Mouse (Mus musculus) intestine, embryonic 14.5 days (tissue): ENCODE data around the gene Col16a1. TPM values are rescaled to one million over a fixed set of nuclear protein-coding genes. Genes with fewer than 3 reads are reported as not detected.
A peak's percentile ranks its signal among the peaks of the same experiment; 100 is the strongest.

Experiments used
- ATAC-seq: fragments of 200-750 bp; cut with Nextera tagmentation; replicated peaks from 2 replicates; pipeline ENCODE4 v1.8.0; 2017; ENCODE audit warnings: low read depth, moderate number of reproducible peaks, moderate TSS enrichment, moderate library complexity; ENCODE audit not compliant: low FRiP score, low TSS enrichment
- DNase-seq: peaks from one replicate; pipeline ENCODE4 v3.0.0-alpha.2; 2018; ENCODE audit warnings: low spot score
- H3K27ac ChIP-seq: fragments of 300-500 bp; sonication (generic); 2 replicates; pipeline ENCODE4 v1.5.1; 2014; ENCODE audit warnings: low read depth, mild to moderate bottlenecking, control low read depth
- H3K27me3 ChIP-seq: fragments of 300-500 bp; sonication (generic); replicated peaks from 2 replicates; pipeline ENCODE4 v1.6.1; 2014; ENCODE audit warnings: low read length, control low read depth; ENCODE audit not compliant: control insufficient read depth, insufficient read depth
- H3K36me3 ChIP-seq: fragments of 300-500 bp; sonication (generic); 2 replicates; pipeline ENCODE4 v1.6.1; 2014; ENCODE audit warnings: low read length, control low read depth; ENCODE audit not compliant: control insufficient read depth, insufficient read depth
- H3K4me1 ChIP-seq: fragments of 300-500 bp; sonication (generic); replicated peaks from 2 replicates; pipeline ENCODE4 v1.6.1; 2014; ENCODE audit warnings: low read length, control low read depth, mixed read lengths; ENCODE audit not compliant: control insufficient read depth, insufficient read depth
- H3K4me2 ChIP-seq: fragments of 300-500 bp; sonication (generic); 2 replicates; pipeline ENCODE4 v1.6.1; 2014; ENCODE audit warnings: low read length
- H3K4me3 ChIP-seq: fragments of 300-500 bp; sonication (generic); 2 replicates; pipeline ENCODE4 v1.5.1; 2014; ENCODE audit warnings: low read depth, low read length, control low read depth, mixed read lengths
- H3K9ac ChIP-seq: fragments of 300-500 bp; sonication (generic); 2 replicates; pipeline ENCODE4 v1.6.1; 2014; ENCODE audit warnings: mild to moderate bottlenecking, low read length
- H3K9me3 ChIP-seq: fragments of 300-500 bp; sonication (generic); 2 replicates; pipeline ENCODE4 v1.6.1; 2016; ENCODE audit warnings: low read length, control low read depth; ENCODE audit not compliant: control insufficient read depth
- WGBS: fragments of 180-500 bp; shearing (Covaris S2); extraction: QIAGEN DNeasy Blood & Tissue Kit; methylation state at CpG from one replicate; pipeline ENCODE4 v1.1.7; 2014; 5-methylcytosine and 5-hydroxymethylcytosine counted together
- polyA plus RNA-seq: library from polyadenylated mRNA; unstranded; fragments of >200 nt; fragmentation: Nextera tagmentation; extraction: Ambion mirVana; gene quantifications from 2 replicates; pipeline ENCODE4 v1.2.1, GENCODE M21; 2014

Col16a1 gene
- polyA plus RNA-seq, 1 experiment from 2014 or later = 56.9 TPM

DNA sequence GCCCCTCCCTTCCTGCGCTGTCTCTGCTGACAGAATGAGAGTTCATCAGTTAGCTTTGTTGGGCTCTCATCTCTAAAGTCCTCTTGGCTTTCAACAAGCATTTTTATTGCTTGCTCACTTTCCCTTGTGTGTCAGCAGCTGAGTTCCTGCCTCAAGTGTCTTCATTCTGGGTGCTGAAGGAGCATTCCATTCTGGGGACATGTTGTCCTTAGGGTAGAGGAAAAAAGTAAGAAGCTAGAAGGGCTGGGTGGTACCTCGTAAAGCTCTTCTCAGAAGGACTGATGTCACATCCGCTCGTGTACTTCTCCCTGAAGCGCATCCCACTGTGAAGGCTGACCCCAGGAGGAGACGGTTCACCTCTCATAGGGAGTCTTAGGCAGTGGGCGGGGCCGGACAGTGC lies 73.9 kb downstream of the Col16a1 start:
- DNase-seq = no peak
- H3K27ac ChIP-seq = no peak overlapping the region
- no peaks in the 10 kb centered on the region for H3K9me3 ChIP-seq
- H3K27me3 ChIP-seq = no peaks in the 10 kb centered on the region
- H3K4me1 ChIP-seq = no peaks in the 10 kb centered on the region
- H3K4me2 ChIP-seq = no peak overlapping the region
- H3K9ac ChIP-seq = no peak overlapping the region
- ATAC-seq = no peak
- WGBS = 78% methylated on average over 8 of the region's 8 CpGs
- H3K4me3 ChIP-seq = no peak overlapping the region
- peaks cover 55% of the 10 kb centered on the region for H3K36me3 ChIP-seq

GRCm38 (mm10) chr4:130123020-130123419 lies 75.4 kb downstream of the Col16a1 start:
- Histone ChIP-seq H3K9ac (no peak overlapping the region), H3K27ac (no peak overlapping the region), H3K27me3 (no peaks in the 10 kb centered on the region), H3K4me1 (no peaks in the 10 kb centered on the region), H3K9me3 (no peaks in the 10 kb centered on the region), H3K4me2 (no peak overlapping the region), H3K4me3 (no peak overlapping the region), H3K36me3 (peaks cover 70% of the 10 kb centered on the region)
- DNase-seq (no peak), ATAC-seq (no peak)
- WGBS = 84% methylated on average over 5 of the region's 5 CpGs

- Histone ChIP-seq H3K27me3 (no peaks in the 10 kb centered on the region), H3K9me3 (no peaks in the 10 kb centered on the region), H3K27ac (no peak overlapping the region), H3K9ac (no peak overlapping the region), H3K4me3 (no peak overlapping the region), H3K4me2 (no peak overlapping the region), H3K4me1 (no peaks in the 10 kb centered on the region), H3K36me3 (peaks cover 70% of the 10 kb centered on the region)
- WGBS = 88% methylated on average over 4 of the region's 4 CpGs
- ATAC-seq (no peak), DNase-seq (no peak)
Measured at GRCm38 (mm10) chr4:130124110-130124509, 76.5 kb downstream of the Col16a1 start.

DNA sequence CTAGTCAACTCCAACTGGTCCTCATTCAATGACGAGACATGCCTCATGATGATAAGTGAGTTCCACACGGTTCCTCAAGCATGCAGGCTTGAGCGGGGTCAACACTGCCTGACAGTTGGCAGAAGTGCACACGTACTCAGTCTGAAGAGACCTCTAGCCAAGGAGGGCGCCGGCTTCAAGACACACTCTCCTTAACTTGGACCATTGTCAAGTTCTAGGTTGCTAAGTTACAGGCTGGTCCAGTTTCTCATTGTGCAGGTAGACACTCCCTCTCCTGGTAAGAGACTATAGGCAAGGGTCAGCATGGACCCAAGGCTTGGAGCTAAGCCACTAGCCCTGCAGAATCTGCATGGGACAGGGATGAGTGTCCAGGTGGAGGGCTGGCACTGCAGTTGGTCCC lies 77.5 kb downstream of the Col16a1 start:
- DNase-seq = no peak
- Histone ChIP-seq H3K4me2 (no peak overlapping the region), H3K9me3 (no peaks in the 10 kb centered on the region), H3K9ac (no peak overlapping the region), H3K4me1 (no peaks in the 10 kb centered on the region), H3K36me3 (peaks cover 70% of the 10 kb centered on the region), H3K27me3 (no peaks in the 10 kb centered on the region), H3K4me3 (no peak overlapping the region), H3K27ac (no peak overlapping the region)
- ATAC-seq = no peak
- 93% methylated on average over 6 of the region's 6 CpGs for WGBS

- H3K9ac ChIP-seq = no peak overlapping the region
- H3K4me2 ChIP-seq = no peak overlapping the region
- DNase-seq = no peak
- no peaks in the 10 kb centered on the region for H3K9me3 ChIP-seq
- no peaks in the 10 kb centered on the region for H3K4me1 ChIP-seq
- H3K27me3 ChIP-seq = no peaks in the 10 kb centered on the region
- H3K27ac ChIP-seq = no peak overlapping the region
- H3K36me3 ChIP-seq = peaks cover 70% of the 10 kb centered on the region
- no peak for ATAC-seq
- WGBS = 81% methylated on average over 5 of the region's 5 CpGs
- H3K4me3 ChIP-seq = no peak overlapping the region
Measured at GRCm38 (mm10) chr4:130125935-130126334, 78.3 kb downstream of the Col16a1 start.

- WGBS = 79% methylated on average over 5 of the region's 5 CpGs
- no peaks in the 10 kb centered on the region for H3K9me3 ChIP-seq
- H3K4me3 ChIP-seq = no peak overlapping the region
- H3K4me2 ChIP-seq = no peak overlapping the region
- no peak for ATAC-seq
- H3K27ac ChIP-seq = no peak overlapping the region
- H3K36me3 ChIP-seq = peaks cover 40% of the 10 kb centered on the region
- no peaks in the 10 kb centered on the region for H3K27me3 ChIP-seq
- H3K9ac ChIP-seq = no peak overlapping the region
- no peaks in the 10 kb centered on the region for H3K4me1 ChIP-seq
- no peak for DNase-seq
Measured at GRCm38 (mm10) chr4:130128907-130129306, 81.3 kb downstream of the Col16a1 start.

DNA sequence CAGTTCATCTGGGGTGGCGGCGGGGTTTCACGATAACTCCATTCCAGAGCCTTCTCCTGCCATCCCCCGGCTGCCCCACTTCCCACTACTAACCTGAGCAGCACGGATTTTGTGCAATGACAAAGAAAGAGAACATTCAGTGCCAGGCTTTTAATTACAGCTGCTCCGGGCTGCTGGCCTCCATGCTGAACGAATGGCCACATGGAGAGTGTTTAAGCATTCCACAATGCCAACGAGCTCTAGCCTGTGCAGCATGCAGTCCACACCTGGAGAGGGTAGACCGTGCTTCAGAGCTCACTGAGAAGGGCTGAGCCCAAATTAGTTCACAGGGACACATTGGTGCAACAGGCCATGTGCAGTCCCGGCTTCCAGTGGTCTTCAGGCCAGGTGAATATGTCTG lies 82.4 kb downstream of the Col16a1 start:
- Histone ChIP-seq H3K9ac (no peak overlapping the region), H3K36me3 (peaks cover 30% of the 10 kb centered on the region), H3K27ac (0 out of 2 replicates have a peak overlapping the region, but pooled peaks have one; percentile 43), H3K27me3 (no peaks in the 10 kb centered on the region), H3K4me2 (no peak overlapping the region), H3K9me3 (no peaks in the 10 kb centered on the region), H3K4me1 (peaks cover 5% of the 10 kb centered on the region), H3K4me3 (no peak overlapping the region)
- 76% methylated on average over 10 of the region's 10 CpGs for WGBS
- DNase-seq (no peak), ATAC-seq (no peak)

DNA sequence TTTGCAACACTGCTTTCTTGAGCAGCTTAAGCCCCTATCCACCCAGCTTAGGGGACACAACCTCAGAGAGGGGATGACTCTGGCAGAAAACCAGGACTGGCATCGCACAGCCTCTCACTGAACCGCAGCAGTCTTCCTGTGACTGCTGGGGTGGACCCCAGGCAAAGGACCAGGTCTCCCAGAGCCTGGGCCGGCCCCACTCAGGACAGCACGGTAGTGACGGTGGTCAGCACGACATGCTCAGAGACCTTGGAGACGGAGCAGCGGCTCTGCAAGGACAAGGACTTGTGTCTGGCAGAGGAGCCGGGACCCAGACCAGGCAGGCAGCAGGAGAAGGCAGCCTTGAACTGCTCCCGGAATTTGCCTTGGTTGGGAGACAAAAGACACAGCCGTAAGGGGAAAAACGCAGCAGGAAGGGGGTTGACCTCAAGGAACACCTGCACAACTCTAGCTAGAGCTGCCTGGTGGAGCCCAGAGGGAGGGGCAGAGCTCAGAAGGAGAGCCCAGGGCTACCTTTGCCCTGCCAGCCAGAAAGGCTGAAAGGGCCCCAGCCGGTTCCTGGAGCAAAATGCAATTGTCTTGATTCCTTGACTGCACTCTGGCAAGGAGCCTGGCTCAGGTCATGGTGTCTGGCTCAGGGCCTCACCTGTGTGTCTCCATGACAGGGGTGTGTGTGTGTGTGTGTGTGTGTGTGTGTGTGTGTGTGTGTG lies 83.2 kb downstream of the Col16a1 start:
- DNase-seq (peak; percentile 59), ATAC-seq (peak; percentile 57)
- Histone ChIP-seq H3K36me3 (peaks cover 23% of the 10 kb centered on the region), H3K4me1 (peaks cover 5% of the 10 kb centered on the region), H3K4me3 (no peak overlapping the region), H3K27ac (peak overlapping the region; percentile 43), H3K9ac (no peak overlapping the region), H3K27me3 (no peaks in the 10 kb centered on the region), H3K4me2 (no peak overlapping the region), H3K9me3 (no peaks in the 10 kb centered on the region)
- WGBS = 52% methylated on average over 13 of the region's 13 CpGs

DNA sequence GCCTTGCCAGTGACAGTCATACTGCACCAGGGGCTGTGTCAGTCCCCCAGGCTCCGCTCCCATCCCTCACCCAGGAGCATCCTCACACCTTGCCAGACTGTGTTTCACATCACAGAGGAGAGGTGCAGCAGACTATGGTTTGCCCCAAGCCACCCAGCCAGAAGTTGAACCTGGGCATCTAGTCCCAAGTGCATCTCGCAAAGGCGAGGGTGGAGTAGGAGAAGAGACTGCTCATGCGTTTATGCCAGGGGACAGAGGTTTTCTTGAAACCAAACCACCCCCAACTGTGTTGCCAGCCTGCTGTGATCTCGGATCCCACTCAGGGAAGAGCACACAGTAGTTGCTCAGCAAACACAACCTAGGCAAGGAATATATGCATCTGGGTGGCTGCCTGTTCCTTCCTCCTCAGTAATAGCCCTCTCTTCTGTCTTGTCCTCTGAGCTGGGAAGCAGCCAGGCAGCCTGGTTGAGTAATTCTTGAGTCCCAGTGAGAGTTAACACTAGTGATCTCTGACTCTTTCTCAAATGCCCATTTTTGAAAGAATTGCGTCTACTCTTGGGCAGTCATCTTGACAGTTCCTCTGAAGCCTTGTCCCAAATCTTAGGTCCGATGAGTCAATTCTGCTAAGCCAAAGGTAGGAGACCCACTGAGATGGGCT lies 83.9 kb downstream of the Col16a1 start:
- no peak overlapping the region for H3K4me2 ChIP-seq
- H3K36me3 ChIP-seq = peaks cover 15% of the 10 kb centered on the region
- peak overlapping the region; percentile 43; the same call in 1 of the 2 replicates for H3K27ac ChIP-seq
- 85% methylated on average over 7 of the region's 7 CpGs for WGBS
- peaks cover 5% of the 10 kb centered on the region for H3K4me1 ChIP-seq
- DNase-seq (no peak), ATAC-seq (no peak)
- no peak overlapping the region for H3K4me3 ChIP-seq
- H3K9me3 ChIP-seq = no peaks in the 10 kb centered on the region
- no peaks in the 10 kb centered on the region for H3K27me3 ChIP-seq
- no peak overlapping the region for H3K9ac ChIP-seq
